Mouse (Mus musculus): ENCODE measurements around the gene Vat1.

GRCm38 (mm10) chr11:101451536-101451935, 14.5 kb downstream of the Vat1 start:
- TF ChIP-seq POLR2A (IDR thresholded peaks at IDR 0.05; ENCODE audit: insufficient read length, low read depth) (no peak), CEBPB (IDR thresholded peaks at IDR 0.05; ENCODE audit: insufficient read depth, poor library complexity, severe bottlenecking) (no peak), SRF (IDR thresholded peaks at IDR 0.05; ENCODE audit: control insufficient read depth, insufficient read length, low read depth) (no peak), USF1 (IDR thresholded peaks at IDR 0.05; ENCODE audit: low read depth) (no peak), TCF12 (IDR thresholded peaks at IDR 0.05; ENCODE audit: insufficient read depth, poor library complexity, severe bottlenecking) (no peak), POLR2AphosphoS2 (IDR thresholded peaks at IDR 0.05; ENCODE audit: insufficient read length, low read depth) (no peak)

Measured in myocyte (in vitro differentiated cells).